Mouse (Mus musculus) cerebral cortex, adult 2 months (tissue): ENCODE measurements around the gene H2-Oa.

Experiments
- WGBS: fragments of 180-500 bp; shearing (Covaris S2); methylation state at CpG from one replicate; pipeline ENCODE4 v1.1.7; 2018; 5-methylcytosine and 5-hydroxymethylcytosine counted together

The H2-Oa gene

GRCm38 (mm10) chr17:34122188-34122984 is 30.2 kb downstream of the H2-Oa start, which contains the start of gene Brd2:
Gene Brd2 (minus strand): TSS chr17:34122634.
- WGBS: under 1% methylated on average over 75 of the region's 75 CpGs

DNA sequence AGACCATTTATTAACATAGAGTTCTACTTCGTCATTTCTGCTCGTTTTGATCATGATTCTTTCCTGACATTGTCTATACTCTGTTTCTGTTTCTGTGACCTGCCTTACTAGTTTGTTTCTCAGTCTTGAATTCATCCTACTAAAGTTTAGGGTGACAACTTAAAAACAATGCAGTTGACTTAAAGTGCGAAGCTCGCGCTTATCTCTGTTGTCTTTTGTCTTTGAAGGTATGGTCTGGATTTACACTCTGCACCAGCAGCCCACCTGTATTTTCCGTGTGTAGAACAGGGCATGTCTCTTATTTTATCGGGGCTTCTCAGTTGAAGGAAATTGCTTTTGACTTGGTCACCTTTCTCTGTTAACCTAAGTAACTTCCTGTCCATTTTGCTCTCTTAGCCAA is 31.0 kb downstream of the H2-Oa start:
- 2% methylated on average over 7 of the region's 7 CpGs for WGBS

- 0% methylated on average over 2 of the region's 2 CpGs for WGBS
These were observed 31.4 kb downstream of the H2-Oa start for GRCm38 (mm10) chr17:34123518-34123917.

DNA sequence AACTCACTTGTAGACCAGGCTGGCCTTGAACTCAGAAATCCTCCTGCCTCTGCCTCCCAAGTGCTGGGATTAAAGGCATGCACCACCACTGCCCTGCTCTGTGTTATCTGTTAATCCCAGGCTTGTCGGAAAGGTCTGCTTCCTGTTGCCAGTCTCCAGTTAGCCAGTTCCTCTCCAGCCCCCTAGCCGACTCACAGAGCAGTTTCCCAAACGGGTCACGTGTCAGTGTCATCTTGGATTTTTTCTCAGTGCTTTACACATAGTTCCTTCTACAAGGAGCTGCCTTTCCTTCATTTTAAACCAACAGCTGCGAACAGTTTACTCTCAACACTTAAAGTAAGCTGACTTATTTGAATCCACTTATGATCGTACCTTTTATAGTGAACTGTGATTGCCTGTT is 32.5 kb downstream of the H2-Oa start:
- 75% methylated on average over 6 of the region's 6 CpGs for WGBS

- 42% methylated on average over 9 of the region's 9 CpGs for WGBS
These were observed 34.8 kb downstream of the H2-Oa start for GRCm38 (mm10) chr17:34126826-34127420.

DNA sequence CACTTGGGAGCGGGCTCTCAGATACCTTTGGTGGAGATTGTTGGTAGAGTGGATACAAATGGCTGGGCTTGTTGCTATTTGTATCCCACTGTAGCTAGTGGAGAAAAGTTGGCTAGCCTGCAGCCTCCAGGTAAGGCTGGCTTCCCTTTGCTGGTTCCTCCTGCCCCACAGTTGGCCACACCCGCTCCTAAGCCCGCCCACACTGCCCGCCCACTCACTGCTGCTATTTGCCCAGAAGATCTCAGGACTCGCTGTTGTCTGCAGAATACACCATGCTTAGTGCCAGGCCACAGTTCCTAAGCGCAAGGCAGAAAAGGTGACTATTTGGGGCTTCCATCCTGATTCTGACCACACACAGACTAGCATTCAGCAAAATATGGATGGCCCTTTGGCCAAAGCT is 35.3 kb downstream of the H2-Oa start:
- 27% methylated on average over 6 of the region's 6 CpGs for WGBS

DNA sequence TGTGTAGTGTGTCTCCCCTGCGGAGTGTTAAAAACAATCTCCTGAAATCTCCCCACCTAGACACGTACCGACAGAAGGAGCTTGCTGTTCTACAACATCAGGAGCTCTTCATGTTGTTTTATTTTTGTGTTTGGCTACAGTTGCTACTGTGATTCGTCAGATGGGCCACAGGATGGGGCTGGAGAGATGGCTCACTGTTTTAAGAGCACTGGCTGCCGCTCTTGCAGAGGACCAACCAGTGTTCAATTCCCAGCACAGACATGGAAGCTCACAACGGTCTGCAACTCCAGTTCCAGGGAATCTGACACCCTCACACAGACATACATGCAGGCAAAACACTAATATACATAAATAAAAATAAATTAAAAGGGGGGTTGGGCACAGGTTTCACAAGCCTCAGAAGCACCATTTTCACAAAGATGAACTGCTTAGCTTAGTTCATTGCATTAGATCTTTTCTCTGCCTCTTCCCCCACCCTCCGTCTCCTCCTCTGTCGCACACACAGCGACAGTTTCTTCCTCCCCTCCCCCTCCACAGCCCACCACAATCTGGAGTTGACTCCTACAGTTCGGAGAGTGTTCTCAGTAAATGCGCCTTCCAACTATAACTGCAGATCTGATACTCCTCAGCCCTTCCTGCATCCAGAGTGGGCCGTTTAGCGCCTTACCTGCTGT is 36.3 kb downstream of the H2-Oa start:
- 27% methylated on average over 13 of the region's 13 CpGs for WGBS

GRCm38 (mm10) chr17:34128944-34129791 is 37.0 kb downstream of the H2-Oa start:
- WGBS: 20% methylated on average over 18 of the region's 18 CpGs

DNA sequence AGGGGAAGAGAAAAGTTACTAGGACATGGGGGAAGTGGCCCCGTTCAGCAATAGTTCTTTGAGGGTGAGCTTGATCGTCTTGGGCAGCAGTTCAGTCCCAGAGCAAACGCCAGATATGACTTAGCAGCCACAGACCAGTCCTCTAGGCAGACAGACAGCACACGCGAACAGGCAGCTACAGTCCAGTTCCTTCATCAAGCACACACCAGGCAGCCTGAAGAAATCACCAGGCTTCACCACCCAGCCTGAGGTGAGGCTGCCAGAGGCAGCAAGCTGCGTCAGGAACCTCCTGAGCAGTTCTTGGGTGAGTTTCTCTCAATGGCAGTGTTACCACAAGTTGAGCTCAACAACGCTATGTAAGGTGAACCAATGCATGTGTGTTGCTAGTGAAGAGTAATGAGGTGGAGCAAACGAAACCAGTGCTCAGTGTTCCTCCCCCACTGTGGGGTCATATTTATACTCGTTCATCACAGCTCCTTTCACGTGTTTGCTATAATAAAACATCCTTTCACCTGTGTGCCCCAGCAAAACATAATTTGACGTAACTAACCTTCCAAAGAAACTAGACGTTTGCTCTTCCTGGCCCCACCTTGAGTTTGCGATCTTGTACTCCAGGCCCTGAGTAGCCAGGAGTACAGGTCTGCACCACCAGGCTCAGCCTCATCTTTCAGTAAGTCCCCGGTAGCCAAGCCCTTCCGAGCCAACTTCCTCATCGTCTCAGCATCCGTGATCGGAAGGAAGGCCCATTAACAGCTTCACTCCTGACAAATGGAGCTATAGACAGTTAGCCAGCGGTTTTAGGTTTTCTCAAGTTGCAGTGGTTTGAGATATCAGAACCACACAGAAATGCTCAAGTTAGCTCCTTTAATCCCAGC is 38.2 kb downstream of the H2-Oa start:
- WGBS: 81% methylated on average over 19 of the region's 19 CpGs

- 71% methylated on average over 7 of the region's 7 CpGs for WGBS
These were observed 39.8 kb downstream of the H2-Oa start for GRCm38 (mm10) chr17:34131911-34132310.

DNA sequence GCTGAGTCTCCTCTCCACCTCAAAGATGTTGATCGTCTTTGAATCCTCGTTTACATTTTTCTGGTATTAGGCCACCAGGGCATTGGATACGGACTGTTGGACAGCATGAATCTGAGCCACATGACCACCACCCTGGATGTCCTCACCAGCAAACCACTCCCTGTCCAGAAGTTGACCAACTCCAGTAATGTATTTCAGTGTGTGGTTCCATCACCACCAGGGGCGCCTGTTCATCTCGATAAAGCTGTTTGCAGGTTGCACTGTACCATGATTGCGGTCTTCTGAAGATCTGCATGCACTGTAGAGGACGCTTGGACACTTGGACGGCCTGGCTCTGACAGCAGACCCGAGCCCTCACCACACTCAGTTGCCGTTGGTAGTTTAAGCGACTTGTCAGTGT is 41.1 kb downstream of the H2-Oa start:
- WGBS: 80% methylated on average over 11 of the region's 11 CpGs

DNA sequence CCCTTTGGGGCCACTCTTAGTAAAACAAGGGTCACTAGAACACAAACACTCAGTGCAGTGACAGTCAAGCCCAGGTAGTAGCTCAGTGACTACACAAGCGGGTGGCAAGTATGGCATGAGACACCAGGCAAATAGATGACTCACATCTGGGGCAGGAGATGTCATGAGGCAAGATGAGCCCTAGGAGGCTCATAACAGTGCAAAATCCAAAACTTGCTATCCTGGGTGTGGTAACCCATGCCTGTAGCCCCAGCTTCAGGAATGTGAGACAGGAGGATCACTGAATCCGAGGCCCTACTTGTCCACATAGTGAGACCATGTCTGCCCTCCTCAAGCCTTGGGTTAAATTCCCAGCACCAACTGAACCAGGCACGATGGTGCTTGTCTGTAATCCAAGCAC is 42.3 kb downstream of the H2-Oa start:
- WGBS: 88% methylated on average over 3 of the region's 3 CpGs

DNA sequence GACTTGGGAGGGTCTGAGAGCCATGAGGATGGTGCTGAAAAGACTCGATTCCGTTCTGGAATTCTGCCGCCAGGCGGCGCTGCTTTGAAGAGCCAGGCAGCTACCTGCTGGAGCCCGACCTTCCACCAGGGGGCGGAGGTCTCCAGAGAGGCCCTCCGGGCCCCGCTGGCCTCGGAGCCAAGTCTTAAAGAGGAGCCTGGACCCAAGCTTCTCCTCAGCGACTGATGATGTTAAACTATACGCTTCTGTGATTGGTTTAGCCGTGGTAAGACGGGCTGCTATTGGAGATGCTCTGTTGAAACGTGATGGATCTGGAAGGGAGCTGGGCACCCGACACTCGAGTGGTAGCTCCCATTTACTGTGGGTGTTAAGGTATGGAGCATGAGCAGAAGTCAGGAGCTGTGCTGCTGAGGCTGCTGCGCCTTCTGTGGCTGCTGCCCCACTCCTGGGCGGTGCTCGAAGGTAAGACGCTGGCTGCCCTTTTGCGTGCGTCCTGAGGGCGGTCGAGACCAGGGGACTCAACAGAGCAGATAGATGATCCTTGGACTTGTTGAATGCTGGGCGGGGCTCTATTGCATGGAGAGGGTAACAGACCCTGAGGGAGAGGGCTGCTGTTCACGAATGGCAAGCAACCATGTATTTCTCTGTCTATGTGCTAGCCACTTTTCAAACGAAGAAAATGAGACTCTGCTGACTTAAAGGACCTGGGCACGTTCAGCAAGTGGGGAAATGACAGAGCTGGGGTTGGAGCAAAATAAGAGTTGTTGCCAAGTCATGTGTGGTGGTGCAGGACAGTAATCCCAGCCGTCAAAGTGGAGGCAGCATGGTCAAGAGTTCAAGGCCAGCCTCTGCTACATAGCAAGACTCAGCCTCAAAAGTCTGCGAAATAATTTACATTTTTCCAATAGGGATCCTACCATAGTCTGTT is 43.4 kb downstream of the H2-Oa start:
- 5% methylated on average over 31 of the region's 31 CpGs for WGBS

- 83% methylated on average over 7 of the region's 7 CpGs for WGBS
These were observed 45.5 kb downstream of the H2-Oa start for GRCm38 (mm10) chr17:34137601-34138000.

DNA sequence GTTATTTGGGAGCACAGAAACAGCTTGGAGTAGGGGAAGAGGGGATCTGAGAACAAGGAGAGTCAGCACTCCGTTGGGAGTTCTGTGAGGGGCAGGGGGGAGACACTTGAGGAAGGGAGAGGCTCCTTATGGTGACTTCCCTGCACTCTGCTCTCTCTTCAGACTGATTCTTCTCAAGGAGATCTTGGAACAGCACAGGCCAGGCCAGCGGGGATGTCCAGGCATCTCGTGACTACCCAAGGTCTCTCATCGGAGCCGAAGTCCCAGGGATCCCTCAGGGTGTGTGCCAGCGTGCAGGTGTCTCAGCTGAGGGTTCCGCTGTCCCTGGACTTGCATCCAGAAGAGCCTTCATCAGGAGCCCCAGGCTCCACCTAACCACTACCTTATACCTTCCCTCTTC is 46.5 kb downstream of the H2-Oa start:
- 90% methylated on average over 7 of the region's 7 CpGs for WGBS

GRCm38 (mm10) chr17:34139416-34139815 is 47.3 kb downstream of the H2-Oa start:
- WGBS: 12% methylated on average over 16 of the region's 16 CpGs

GRCm38 (mm10) chr17:34140240-34140639 is 48.1 kb downstream of the H2-Oa start:
- 43% methylated on average over 5 of the region's 5 CpGs for WGBS

DNA sequence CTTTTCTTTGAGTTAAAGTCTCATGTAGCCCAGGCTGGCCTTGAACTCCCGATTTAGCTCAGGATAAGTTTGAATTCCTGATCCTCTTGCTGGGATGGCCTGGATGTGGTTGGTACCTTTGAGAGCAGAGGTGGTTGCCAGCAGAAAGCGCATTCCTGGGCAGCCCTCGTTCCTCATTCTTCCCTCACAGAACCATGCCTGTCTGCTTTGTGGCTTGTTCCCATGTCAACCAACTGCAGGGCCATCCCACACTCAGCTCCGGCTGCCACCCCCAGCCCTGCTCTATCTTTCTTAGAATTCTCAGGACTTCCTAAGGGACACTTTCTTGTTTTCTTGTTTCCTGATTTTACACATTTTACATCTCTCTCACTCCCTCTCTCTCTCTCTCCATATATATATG is 49.3 kb downstream of the H2-Oa start:
- WGBS: 46% methylated on average over 4 of the region's 4 CpGs

- 84% methylated on average over 7 of the region's 7 CpGs for WGBS
These were observed 50.4 kb downstream of the H2-Oa start for GRCm38 (mm10) chr17:34142456-34143010.
